10 mouse cellular contexts compared by ENCODE assay signal in the genomic region with DNA sequence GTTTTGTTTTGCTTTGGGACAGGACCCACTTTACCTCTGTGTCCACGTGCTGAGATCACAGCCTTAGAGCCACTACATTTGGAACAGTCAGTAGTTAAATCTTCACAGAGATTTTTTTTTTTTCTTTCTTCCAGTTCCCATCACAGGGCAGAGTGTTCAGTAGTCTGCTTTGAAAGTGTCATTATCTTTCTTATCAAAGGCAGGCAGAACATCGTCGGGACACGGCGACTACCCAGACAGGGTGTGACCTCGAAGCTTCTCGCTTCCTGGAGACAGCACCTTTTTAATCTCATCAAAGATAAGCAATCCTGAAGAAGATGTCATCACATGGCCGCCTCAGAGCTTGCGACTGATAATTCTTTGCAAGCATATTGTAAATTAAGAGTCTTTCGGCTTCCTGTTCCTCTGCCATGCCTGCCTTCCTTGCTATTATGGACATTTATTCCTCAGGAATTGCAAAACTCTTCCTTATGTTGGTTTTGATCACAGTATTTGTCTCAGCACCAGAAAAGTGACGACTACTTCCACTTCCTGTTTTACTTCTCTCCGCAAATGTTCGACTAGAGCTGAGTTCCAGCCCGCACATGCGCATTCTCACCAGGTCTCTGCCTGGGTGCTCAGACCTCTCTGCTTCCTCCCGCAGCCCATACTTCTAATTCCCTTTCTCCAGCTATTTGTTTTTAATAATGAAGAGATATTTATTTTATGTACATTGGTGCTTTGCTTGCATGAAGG. TPM values are rescaled to one million over a fixed set of nuclear protein-coding genes. Genes with fewer than 3 reads are reported as not detected.
DNase-seq lines count a peak whose midpoint lies in the region; ATAC-seq and TF ChIP-seq lines count a peak whose summit lies in the region.
"Had no signal": no experiment of that assay in that cellular context is flagged by ENCODE, and none has a peak within 500 bp of the region (broad histone marks: within the 10 kb centered on the region; RNA-seq: fewer than 3 reads in every experiment).

No protein-coding gene starts in this region.

- 34% methylated on average over 16 of the region's 16 CpGs for WGBS in heart, embryonic 10.5 days
- 28% methylated on average over 16 of the region's 16 CpGs for WGBS in lung, adult 2 months
- 84% methylated on average over 16 of the region's 16 CpGs for WGBS in forebrain, embryonic 14.5 days
- 78% methylated on average over 16 of the region's 16 CpGs for WGBS in limb, embryonic 10.5 days

- no peak overlapping the region for H3K27ac ChIP-seq in heart, embryonic 10.5 days
- no peak overlapping the region for H3K27ac ChIP-seq in forebrain, embryonic 14.5 days (ENCODE audit: low read depth, low read length)
- no peak overlapping the region for H3K27ac ChIP-seq in limb, embryonic 10.5 days
- H3K27ac ChIP-seq: embryonic facial prominence, embryonic 15.5 days had no signal

- no peaks in the 10 kb centered on the region for H3K9me3 ChIP-seq in heart, embryonic 10.5 days
- H3K9me3 ChIP-seq in forebrain, embryonic 14.5 days (replicated peaks; ENCODE audit: control insufficient read depth, low read length): no peaks in the 10 kb centered on the region
- no peaks in the 10 kb centered on the region for H3K9me3 ChIP-seq in limb, embryonic 10.5 days (replicated peaks)
- H3K9me3 ChIP-seq: embryonic facial prominence, embryonic 15.5 days had no signal

- no peak overlapping the region for H3K9ac ChIP-seq in forebrain, embryonic 14.5 days (ENCODE audit: low read length)
- H3K9ac ChIP-seq: embryonic facial prominence, embryonic 15.5 days had no signal

- TF ChIP-seq POLR2A in lung, adult 2 months (IDR thresholded peaks at IDR 0.05; ENCODE audit: borderline replicate concordance, extremely low read depth, low read depth, low read length): no peak

- no peaks in the 10 kb centered on the region for H3K27me3 ChIP-seq in heart, embryonic 10.5 days (ENCODE audit: insufficient read depth, poor library complexity, severe bottlenecking)
- no peaks in the 10 kb centered on the region for H3K27me3 ChIP-seq in forebrain, embryonic 14.5 days (replicated peaks; ENCODE audit: control insufficient read depth, insufficient read depth, low read length)
- H3K27me3 ChIP-seq in limb, embryonic 10.5 days (ENCODE audit: low read depth, poor library complexity, severe bottlenecking): no peaks in the 10 kb centered on the region

- H3K4me2 ChIP-seq in forebrain, embryonic 14.5 days (ENCODE audit: low read length): no peak overlapping the region
- H3K4me2 ChIP-seq: embryonic facial prominence, embryonic 15.5 days had no signal

- ATAC-seq in forebrain, embryonic 14.5 days: no peak

- peak; percentile 39 for DNase-seq in R1 (ENCODE audit: low read depth, low spot score)
- DNase-seq in heart, embryonic 10.5 days (ENCODE audit: low spot score): peak; percentile 66
- DNase-seq in lung, adult 2 months: no peak
- peak; percentile 29 for DNase-seq in testis, postnatal 14 days (ENCODE audit: low spot score)
- DNase-seq in forebrain, embryonic 14.5 days (ENCODE audit: low spot score): no peak
- no peak for DNase-seq in cerebellum, adult 9-10 months
- no peak for DNase-seq in limb, embryonic 10.5 days (ENCODE audit: low spot score)
- DNase-seq: kidney, adult 18-20 months had no signal

- H3K4me1 ChIP-seq in heart, embryonic 10.5 days: 0 out of 2 replicates have a peak, but pooled peaks cover 9% of the 10 kb centered on the region
- peaks cover 3% of the 10 kb centered on the region; the same call in 1 of the 2 replicates for H3K4me1 ChIP-seq in lung, adult 2 months (ENCODE audit: control insufficient read depth, insufficient read depth, low read length)
- H3K4me1 ChIP-seq in forebrain, embryonic 14.5 days (ENCODE audit: control insufficient read depth, insufficient read depth, low read length): no peaks in the 10 kb centered on the region
- no peaks in the 10 kb centered on the region for H3K4me1 ChIP-seq in limb, embryonic 10.5 days
- H3K4me1 ChIP-seq: embryonic facial prominence, embryonic 15.5 days had no signal

- TF ChIP-seq CTCF in lung, adult 2 months (IDR thresholded peaks at IDR 0.05; ENCODE audit: insufficient read depth, low read length): no peak

- H3K36me3 ChIP-seq in heart, embryonic 10.5 days: no peaks in the 10 kb centered on the region
- H3K36me3 ChIP-seq in forebrain, embryonic 14.5 days (ENCODE audit: control insufficient read depth, insufficient read depth, low read length): no peaks in the 10 kb centered on the region
- H3K36me3 ChIP-seq in limb, embryonic 10.5 days: no peaks in the 10 kb centered on the region
- H3K36me3 ChIP-seq: embryonic facial prominence, embryonic 15.5 days had no signal

- H3K4me3 ChIP-seq in heart, embryonic 10.5 days: peak overlapping the region; percentile 19
- peak overlapping the region; percentile 13 for H3K4me3 ChIP-seq in lung, adult 2 months (replicated peaks; ENCODE audit: extremely low read depth, low read depth, low read length)
- no peak overlapping the region for H3K4me3 ChIP-seq in forebrain, embryonic 14.5 days (ENCODE audit: low read depth, low read length)
- H3K4me3 ChIP-seq in limb, embryonic 10.5 days: no peak overlapping the region
- H3K4me3 ChIP-seq: embryonic facial prominence, embryonic 15.5 days; megakaryocyte, embryonic 14.5 days had no signal

RNA-seq across cellular contexts. Expression of a gene that starts 13.3 kb away (rescaled TPM):
- 0.06 and 0.09 TPM in 2 replicates for polyA plus RNA-seq in heart, embryonic 10.5 days (2016; fragmentation: Nextera tagmentation; extraction: Ambion mirVana)
- polyA plus RNA-seq in lung, adult 2 months (2012; rRNA removed): 0.05 TPM in 1 of 2 replicates, not detected in the other
- not detected in 2 replicates for polyA plus RNA-seq in forebrain, embryonic 14.5 days (2014; fragmentation: Nextera tagmentation; extraction: Ambion mirVana)
- 0.15 TPM in 1 of 2 replicates, not detected in the other for polyA plus RNA-seq in limb, embryonic 10.5 days (2016; fragmentation: Nextera tagmentation; extraction: Ambion mirVana)
- polyA plus RNA-seq: embryonic facial prominence, embryonic 15.5 days had no signal

RNA-seq across cellular contexts. Expression of a gene that starts 16.6 kb away (rescaled TPM):
- not detected in 2 replicates for polyA plus RNA-seq in heart, embryonic 10.5 days (2016; fragmentation: Nextera tagmentation; extraction: Ambion mirVana)
- polyA plus RNA-seq in lung, adult 2 months (2012; rRNA removed): not detected in 2 replicates
- polyA plus RNA-seq in forebrain, embryonic 14.5 days (2014; fragmentation: Nextera tagmentation; extraction: Ambion mirVana): 0.08 TPM in 1 of 2 replicates, not detected in the other
- polyA plus RNA-seq in limb, embryonic 10.5 days (2016; fragmentation: Nextera tagmentation; extraction: Ambion mirVana): not detected in 2 replicates
- polyA plus RNA-seq: embryonic facial prominence, embryonic 15.5 days had no signal

RNA-seq across cellular contexts. Expression of a gene that starts 18.0 kb away (rescaled TPM):
- polyA plus RNA-seq in heart, embryonic 10.5 days (2016; fragmentation: Nextera tagmentation; extraction: Ambion mirVana): 0.43 and 0.53 TPM in 2 replicates
- polyA plus RNA-seq in lung, adult 2 months (2012; rRNA removed): 2.8 and 4.1 TPM in 2 replicates
- 1.2 and 1.8 TPM in 2 replicates for polyA plus RNA-seq in forebrain, embryonic 14.5 days (2014; fragmentation: Nextera tagmentation; extraction: Ambion mirVana)
- 0.46 and 0.69 TPM in 2 replicates for polyA plus RNA-seq in limb, embryonic 10.5 days (2016; fragmentation: Nextera tagmentation; extraction: Ambion mirVana)

Comparison
In these comparisons a context has a peak if more than half of its experiments do, and no peak if none do; other contexts are left out.
1. DNase-seq: peak in R1 (single experiment), heart, embryonic 10.5 days (single experiment) and testis, postnatal 14 days (single experiment); none in lung, adult 2 months (single experiment), forebrain, embryonic 14.5 days (single experiment), cerebellum, adult 9-10 months (single experiment) and limb, embryonic 10.5 days (single experiment).
2. H3K4me3 ChIP-seq: peak in heart, embryonic 10.5 days (single experiment) and lung, adult 2 months (single experiment); none in forebrain, embryonic 14.5 days (single experiment) and limb, embryonic 10.5 days (single experiment).